Mouse (Mus musculus): ENCODE measurements around the gene N4bp2l2.
"Not testable (repeated sequence)": the region's sequence is repeated elsewhere in the genome, so short reads cannot be mapped to it uniquely, and the experiment has no call there.

Gene N4bp2l2

DNA sequence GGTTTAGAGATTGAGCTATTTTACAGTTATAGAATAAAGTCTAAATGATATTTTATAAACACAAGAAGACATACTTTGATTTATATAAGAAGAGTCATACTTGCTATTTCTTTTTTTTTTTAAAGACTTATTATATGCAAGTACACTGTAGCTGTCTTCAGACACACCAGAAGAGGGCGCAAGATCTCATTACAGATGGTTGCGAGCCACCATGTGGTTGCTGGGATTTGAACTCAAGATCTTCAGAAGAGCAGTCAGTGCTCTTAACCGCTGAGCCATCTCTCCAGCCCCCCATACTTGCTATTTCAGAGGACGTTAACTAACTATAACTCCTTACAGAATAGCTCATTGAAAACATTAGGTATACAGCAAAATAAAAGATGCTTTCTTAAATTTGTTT, 22.6 kb downstream of the N4bp2l2 start:
- DNase-seq (ENCODE audit: low spot score in 2 of 2), result not testable (repeated sequence)

DNA sequence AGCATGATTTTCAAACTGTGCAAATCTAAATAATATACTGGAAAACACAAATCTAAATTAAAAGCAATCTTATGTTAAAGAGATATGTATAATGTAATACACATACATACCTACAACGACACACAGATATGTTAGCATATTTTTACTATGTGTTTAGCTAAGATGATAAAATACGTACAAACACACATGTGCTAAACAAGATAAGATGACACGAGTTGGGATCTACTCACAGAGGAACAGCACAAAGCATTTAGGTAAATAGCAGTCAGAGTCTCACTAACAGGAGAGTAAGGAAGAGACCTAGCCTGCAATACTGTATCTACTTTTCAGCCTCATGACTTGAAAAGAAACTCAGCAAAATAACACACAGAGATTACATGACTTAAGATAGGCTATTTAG, 24.5 kb downstream of the N4bp2l2 start:
- DNase-seq (ENCODE audit: low spot score in 2 of 2), result no peak

DNA sequence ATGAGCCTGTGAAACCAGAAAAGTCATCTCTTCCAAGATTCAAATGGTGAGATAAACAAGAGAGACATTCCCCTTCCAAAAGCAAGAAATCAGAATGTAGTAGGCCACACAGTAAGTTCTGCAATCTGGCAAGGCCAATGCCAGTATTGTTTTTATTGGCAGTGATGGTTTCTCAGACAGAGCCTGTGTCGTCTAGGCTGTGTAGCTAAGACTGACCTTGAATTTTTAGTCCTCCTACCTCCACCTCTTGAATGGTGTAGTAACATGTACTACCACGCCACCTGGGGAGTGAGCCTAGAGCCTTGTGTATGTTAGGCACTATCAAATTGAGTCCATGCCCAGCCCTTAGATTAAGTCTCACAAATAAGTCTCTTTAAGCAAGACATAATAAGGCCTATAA, 36.3 kb downstream of the N4bp2l2 start:
- DNase-seq (ENCODE audit: low spot score in 2 of 2), result no peak

- no peak for DNase-seq (ENCODE audit: low spot score in 2 of 2)
Measured at GRCm38 (mm10) chr5:150629272-150629671, 36.7 kb downstream of the N4bp2l2 start.

GRCm38 (mm10) chr5:150625528-150625927, 40.5 kb downstream of the N4bp2l2 start:
- DNase-seq (ENCODE audit: low spot score in 2 of 2), result no peak

DNA sequence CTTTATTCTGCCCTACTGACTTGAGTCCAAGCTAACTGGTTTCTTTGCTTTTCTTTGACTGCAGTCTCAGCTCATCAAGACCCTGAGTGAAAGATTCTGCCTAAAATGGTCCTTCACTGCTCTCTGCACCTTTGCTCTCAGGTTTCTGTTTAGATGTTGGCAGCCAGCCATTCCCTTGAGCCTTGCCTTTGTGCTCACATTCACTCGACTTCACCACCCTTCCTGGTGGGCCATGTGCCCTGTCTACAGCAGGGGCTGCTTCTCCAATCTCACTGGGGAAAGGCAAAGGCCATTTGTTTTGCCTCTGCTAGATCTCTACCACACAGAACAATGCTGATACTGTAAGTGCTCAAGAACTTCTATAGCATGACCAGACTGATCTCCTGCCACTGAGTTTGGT, 43.2 kb downstream of the N4bp2l2 start:
- no peak for DNase-seq (ENCODE audit: low spot score in 2 of 2)

- DNase-seq (ENCODE audit: low spot score in 2 of 2), result peak in 1 of 2 experiments; percentile 66
Measured at GRCm38 (mm10) chr5:150621592-150621991, 44.4 kb downstream of the N4bp2l2 start.

DNA sequence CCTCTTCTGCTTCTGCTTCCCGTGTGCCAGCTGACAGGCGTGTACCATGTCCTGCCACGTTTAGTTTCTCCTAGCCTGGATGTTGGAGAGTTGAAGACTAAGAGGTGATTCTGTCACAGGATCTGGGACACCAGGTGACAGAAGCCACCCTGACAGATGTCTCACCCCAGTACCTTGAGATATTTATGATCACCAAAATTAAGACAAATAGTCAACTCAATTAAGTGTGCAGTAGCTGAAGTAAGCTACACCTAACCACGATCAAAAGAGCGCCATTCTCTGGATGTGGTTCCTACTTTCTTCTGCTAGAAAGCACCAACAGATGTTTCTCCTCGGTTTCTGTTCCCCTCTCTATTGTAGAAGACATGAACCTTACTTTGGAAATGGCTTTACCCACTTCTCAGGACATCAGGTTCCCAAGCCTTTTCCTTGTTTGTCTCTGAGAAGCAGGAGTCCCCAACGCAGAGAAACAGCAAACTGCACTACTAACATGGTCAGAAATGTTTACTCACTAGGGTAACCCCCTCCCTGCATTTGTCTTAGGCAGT, 45.3 kb downstream of the N4bp2l2 start:
- DNase-seq (ENCODE audit: low spot score in 2 of 2), result peak in 1 of 2 experiments; percentile 19

- no peak for DNase-seq (ENCODE audit: low spot score in 2 of 2)
Measured at GRCm38 (mm10) chr5:150618599-150619355, 47.2 kb downstream of the N4bp2l2 start.

DNA sequence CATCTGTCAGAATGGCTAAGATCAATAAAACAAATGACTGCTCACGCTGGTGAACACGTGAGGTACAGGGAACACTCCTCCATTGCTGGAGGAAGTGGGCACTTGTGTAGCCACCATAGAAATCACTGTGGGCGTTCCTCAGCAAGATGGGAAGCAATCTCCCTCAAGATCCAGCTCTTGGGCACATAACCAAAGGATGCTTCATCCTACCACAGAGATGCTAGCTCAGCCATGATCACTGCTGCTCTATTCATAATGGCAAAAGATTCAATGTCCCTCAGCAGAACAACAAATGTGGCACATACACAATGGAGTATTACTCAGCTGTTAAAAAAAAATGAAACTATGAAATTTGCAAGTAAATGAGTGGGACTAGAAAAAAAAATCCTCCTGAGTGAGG, 49.3 kb downstream of the N4bp2l2 start:
- DNase-seq (ENCODE audit: low spot score in 2 of 2), result no peak

GRCm38 (mm10) chr5:150616216-150616615, 49.8 kb downstream of the N4bp2l2 start:
- DNase-seq (ENCODE audit: low spot score in 2 of 2), result no peak

DNA sequence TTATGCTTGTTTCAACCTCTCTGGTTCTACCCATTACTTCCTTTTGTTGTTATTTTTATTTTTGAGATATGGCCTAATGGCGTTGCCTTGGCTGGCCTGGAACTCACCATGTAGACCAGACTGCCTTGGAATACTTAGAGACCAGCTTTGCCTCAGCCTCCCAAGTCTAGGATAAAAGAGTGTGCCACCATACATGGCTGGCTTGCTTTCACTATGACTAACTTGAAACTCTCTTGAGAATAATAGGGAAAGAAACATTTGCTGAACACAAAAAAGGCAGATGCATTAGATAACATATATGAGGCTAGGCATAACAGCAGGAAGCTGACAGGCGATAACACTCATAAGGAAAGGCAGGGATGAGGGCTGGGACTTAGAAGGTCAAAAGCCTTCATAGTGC, 51.9 kb downstream of the N4bp2l2 start:
- no peak for DNase-seq (ENCODE audit: low spot score in 2 of 2)

DNA sequence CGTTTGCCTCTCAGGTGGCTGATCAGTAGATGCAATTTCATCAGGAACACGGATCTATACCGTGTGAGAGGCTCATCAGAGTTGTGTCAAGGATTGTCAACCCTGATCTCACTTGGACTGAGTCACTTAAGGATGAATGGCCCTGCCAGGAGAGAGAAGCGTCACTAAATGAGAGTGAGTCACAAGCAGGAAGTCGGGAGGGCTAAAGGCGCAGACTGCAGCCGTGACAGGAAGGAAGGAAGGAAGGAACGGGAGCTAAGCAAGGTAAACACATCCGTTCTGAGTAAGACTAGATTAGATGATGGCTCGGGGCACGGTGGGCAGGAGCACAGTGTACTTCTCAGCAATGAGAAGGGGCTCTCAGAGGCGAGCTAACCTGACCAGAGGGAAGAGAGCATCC, 54.3 kb downstream of the N4bp2l2 start:
- DNase-seq (ENCODE audit: low spot score in 2 of 2), result peak; percentile 33 to 65

- no peak for DNase-seq (ENCODE audit: low spot score in 2 of 2)
Measured at GRCm38 (mm10) chr5:150611136-150611535, 54.8 kb downstream of the N4bp2l2 start.

DNA sequence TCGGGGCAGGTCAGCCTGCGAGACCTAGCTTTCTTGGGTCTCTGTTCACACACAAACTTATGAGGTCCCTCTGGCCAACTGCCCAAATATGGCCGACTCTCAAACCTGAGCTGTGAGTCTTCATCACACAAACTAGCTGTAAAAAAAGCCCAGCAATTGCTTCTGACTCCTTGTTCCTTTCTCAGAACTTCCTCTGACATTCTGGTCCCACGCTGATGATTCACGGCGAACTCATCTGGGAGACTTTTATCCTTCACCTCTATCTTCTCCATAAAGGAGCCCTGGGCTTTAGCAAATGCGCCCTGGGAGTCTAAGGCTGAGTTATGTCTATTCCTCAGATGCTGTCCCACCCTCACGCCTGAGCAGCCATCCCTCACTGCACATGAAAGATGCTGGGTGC, 58.4 kb downstream of the N4bp2l2 start:
- DNase-seq (ENCODE audit: low spot score in 2 of 2), result no peak

GRCm38 (mm10) chr5:150606131-150606530, 59.9 kb downstream of the N4bp2l2 start:
- no peak for DNase-seq (ENCODE audit: low spot score in 2 of 2)

GRCm38 (mm10) chr5:150601441-150602230, 64.3 kb downstream of the N4bp2l2 start:
- no peak for DNase-seq (ENCODE audit: low spot score in 2 of 2)

DNA sequence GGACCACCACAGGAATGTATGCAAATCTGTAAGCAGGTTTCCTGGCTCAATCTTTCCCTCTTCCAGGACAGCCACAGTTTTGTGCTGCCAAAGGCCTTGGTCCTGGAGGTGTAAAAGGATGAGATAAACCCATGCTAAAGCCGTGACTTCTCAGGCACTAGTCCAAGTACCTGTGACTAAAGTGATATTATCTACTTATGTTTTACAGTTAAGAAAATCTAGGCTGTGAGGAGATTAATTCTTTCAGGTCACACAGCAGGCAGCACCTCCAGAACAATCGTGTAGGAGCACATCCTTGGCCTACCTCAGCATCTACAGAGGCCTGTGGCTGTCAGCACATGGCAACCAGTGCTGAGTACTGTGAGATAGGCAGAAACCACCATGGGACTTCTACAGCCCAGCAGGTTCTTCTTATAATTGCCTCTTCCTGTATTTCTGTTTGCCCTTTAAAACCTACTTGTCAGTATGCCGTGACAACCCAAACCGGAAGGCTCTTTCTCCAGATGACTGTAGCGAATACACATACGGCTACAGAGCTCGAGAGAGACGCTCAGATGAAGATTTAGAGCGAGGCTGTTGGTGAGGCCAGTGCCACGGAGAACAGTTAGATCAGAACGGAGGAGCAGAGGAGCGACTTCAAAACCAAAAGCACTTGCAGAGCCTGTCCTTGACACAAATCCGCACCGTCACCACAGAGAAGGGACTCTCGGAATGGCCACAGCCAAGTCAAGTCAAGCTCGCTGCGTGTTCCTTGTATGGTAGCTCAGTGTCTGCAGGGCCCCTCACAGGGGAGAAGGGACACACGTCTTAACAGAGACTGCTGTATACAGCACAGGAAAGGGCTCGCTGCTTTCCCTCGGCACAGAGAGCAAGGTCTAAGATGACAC, 65.2 kb downstream of the N4bp2l2 start:
- DNase-seq (ENCODE audit: low spot score in 2 of 2), result peak; percentile 53 to 54

DNA sequence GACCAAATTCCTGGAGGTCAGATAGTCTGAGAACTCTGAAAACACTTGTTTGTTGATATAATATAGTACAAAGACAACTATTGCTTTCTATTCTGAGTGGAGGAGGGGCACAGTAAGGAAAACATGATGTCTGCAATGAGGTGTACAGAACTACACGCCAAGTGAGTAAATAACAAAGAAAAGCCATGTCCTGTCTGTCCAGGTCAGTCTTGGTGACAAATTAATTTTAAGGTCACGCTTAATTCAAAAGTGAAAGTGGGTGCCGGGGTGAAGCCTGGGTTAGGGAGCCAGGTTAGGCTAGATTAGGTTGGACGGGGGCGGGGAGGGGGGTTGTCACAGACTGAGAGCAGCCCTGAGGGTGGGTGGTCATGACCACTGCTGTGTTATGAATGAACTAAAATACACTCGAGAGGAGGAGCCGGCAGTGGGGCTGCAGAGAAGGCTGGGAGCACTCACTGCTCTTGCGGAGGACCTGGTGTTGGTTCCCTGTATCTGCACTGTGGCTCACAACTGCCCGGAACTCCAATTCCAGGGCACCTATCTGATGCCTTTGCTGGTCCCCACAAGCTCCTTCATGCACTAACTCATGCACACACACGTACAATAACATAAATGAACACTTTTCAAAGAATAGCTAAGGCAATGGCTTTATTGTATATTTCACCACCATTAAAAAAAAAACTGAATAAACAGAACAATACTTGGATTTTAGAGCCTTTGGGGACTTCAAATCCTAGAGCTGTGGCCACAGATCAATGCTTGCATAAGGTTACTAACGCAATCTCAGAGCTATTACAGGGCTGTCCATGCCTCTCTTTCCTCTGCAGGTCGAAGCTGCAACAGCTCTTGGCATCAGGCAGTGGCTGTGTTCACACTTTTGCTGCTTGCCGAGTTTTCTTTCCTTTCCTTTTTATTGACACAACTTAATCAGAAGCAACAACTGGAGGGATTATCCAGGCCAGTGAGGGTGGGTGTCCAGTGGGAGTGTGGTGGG, 66.4 kb downstream of the N4bp2l2 start:
- no peak for DNase-seq (ENCODE audit: low spot score in 2 of 2)
